Mouse (Mus musculus) kidney, adult 2 months (tissue): Measurements from ENCODE around the gene Blm.

ENCODE experiments used
- CTCF ChIP-seq: fragments of 200-500 bp; conservative IDR thresholded peaks from 2 replicates; pipeline ENCODE4 v1.5.1; 2011; ENCODE audit warnings: low read depth, mild to moderate bottlenecking, control low read depth, low read length, moderate library complexity, mixed read lengths; ENCODE audit not compliant: insufficient read depth, insufficient read length
- POLR2A ChIP-seq: fragments of 200-500 bp; IDR thresholded peaks from one replicate; pipeline ENCODE4 v1.6.1; 2011; ENCODE audit warnings: low read depth, low read length, control low read depth

DNA sequence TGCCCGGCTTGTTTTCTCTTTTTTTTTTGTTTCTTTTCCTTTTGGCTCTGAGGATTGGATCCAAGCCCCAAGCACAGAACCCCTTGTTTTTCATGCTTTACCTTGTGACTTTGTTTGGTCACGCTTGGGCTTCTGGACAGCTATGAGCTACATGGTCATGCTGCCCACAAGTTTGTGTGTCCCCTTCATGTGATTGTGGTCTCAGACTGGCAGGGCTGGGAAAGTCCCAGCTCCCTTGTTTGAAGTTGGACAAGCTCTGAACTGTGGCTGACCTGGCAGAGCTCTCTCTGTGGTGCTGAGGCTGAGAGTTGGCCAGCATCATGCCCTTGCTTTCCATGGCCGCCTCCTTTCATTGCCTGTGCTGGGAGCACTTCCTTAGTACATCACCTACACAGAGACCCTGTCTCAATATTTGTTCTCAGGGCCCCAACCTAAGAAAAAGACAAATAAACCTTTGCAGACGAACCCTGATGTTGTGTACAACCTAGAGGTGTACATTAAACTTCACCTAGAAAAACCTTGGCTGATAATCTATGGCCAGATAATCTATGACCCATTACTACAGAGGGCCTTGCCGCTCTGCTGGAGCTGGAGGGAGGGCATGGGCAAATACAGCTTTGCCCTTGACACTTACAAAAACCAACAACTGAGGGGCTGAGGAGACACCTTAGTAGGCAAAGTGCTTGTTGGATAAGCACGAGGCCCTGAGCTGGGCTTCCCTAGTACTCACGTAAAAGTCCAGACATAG lies 13.8 kb upstream of the Blm start:
- TF ChIP-seq POLR2A (no peak), CTCF (no peak)
